Mouse (Mus musculus) heart, postnatal 0 days (tissue): Measurements from ENCODE around the gene Ssr2. TPM values are rescaled to one million over a fixed set of nuclear protein-coding genes. Genes with fewer than 3 reads are reported as not detected.

Experiments used
- ATAC-seq: fragments of 200-750 bp; cut with Nextera tagmentation; 2 replicates; pipeline ENCODE4 v1.8.0; 2017; ENCODE audit warnings: low read depth, moderate number of reproducible peaks, moderate library complexity; ENCODE audit not compliant: insufficient read depth
- DNase-seq: peaks from one replicate; pipeline ENCODE4 v3.0.0-alpha.2; 2016; ENCODE audit warnings: low spot score
- H3K27ac ChIP-seq: fragments of 300-500 bp; sonication (generic); 2 replicates; pipeline ENCODE4 v1.5.1; 2014; ENCODE audit warnings: low read depth, mild to moderate bottlenecking
- H3K27me3 ChIP-seq: fragments of 300-500 bp; sonication (generic); 2 replicates; pipeline ENCODE4 v1.6.1; 2014; ENCODE audit warnings: low read length, mixed read lengths; ENCODE audit not compliant: control insufficient read depth, insufficient read depth
- H3K36me3 ChIP-seq: fragments of 300-500 bp; sonication (generic); replicated peaks from 2 replicates; pipeline ENCODE4 v1.6.1; 2014; ENCODE audit warnings: low read length, mixed read lengths; ENCODE audit not compliant: control insufficient read depth, insufficient read depth
- H3K4me1 ChIP-seq: fragments of 300-500 bp; sonication (generic); 2 replicates; pipeline ENCODE4 v1.6.1; 2014; ENCODE audit warnings: antibody characterized with exemption; ENCODE audit not compliant: control insufficient read depth, insufficient read depth
- H3K4me2 ChIP-seq: fragments of 300-500 bp; sonication (generic); 2 replicates; pipeline ENCODE4 v1.6.1; 2014; ENCODE audit warnings: low read depth, mild to moderate bottlenecking, low read length, moderate library complexity
- H3K4me3 ChIP-seq: fragments of 300-500 bp; sonication (generic); 2 replicates; pipeline ENCODE4 v1.5.1; 2014; ENCODE audit warnings: low read depth, low read length
- H3K9ac ChIP-seq: fragments of 300-500 bp; sonication (generic); replicated peaks from 2 replicates; pipeline ENCODE4 v1.6.1; 2014; ENCODE audit warnings: low read depth, low read length, mixed read lengths
- H3K9me3 ChIP-seq: fragments of 300-500 bp; sonication (generic); replicated peaks from 2 replicates; pipeline ENCODE4 v1.6.1; 2016; ENCODE audit warnings: low read length; ENCODE audit not compliant: control insufficient read depth
- CTCF ChIP-seq: IDR thresholded peaks from 2 replicates; pipeline ENCODE4 v1.5.1; 2016; ENCODE audit warnings: antibody characterized with exemption, control low read depth, low read depth
- EP300 ChIP-seq: IDR thresholded peaks from 2 replicates; pipeline ENCODE4 v1.6.1; 2016; ENCODE audit warnings: antibody characterized with exemption, low read depth
- WGBS: fragments of 180-500 bp; shearing (Covaris S2); extraction: QIAGEN DNeasy Blood & Tissue Kit; methylation state at CpG from one replicate; pipeline ENCODE4 v1.1.7; 2014; 5-methylcytosine and 5-hydroxymethylcytosine counted together
- polyA plus RNA-seq: library from polyadenylated mRNA; unstranded; fragments of >200 nt; fragmentation: Nextera tagmentation; extraction: Ambion mirVana; gene quantifications from 2 replicates; pipeline ENCODE4 v1.2.1, GENCODE M21; 2015
- total RNA-seq: library from RNA; depleted of rRNA; stranded (reverse); fragments of >200 nt; gene quantifications from 2 replicates; pipeline ENCODE4 v1.2.3, GENCODE M21; 2014; ENCODE audit warnings: low replicate concordance

Gene Ssr2
- total and polyA plus RNA-seq, 2 experiments from 2014 or later = 144 to 246 TPM

- TF ChIP-seq EP300 (no peak), CTCF (0 out of 2 replicates have a peak, but pooled peaks have one; percentile 7)
- Histone ChIP-seq H3K9me3 (no peaks in the 10 kb centered on the region), H3K27me3 (no peaks in the 10 kb centered on the region), H3K9ac (peak overlapping the region; percentile 82), H3K4me1 (peaks cover 20% of the 10 kb centered on the region), H3K4me3 (peak overlapping the region; percentile 74), H3K36me3 (peaks cover 34% of the 10 kb centered on the region), H3K27ac (peak overlapping the region; percentile 96), H3K4me2 (peak overlapping the region; percentile 79)
- under 1% methylated on average over 33 of the region's 41 CpGs for WGBS
- peak; percentile 9 for ATAC-seq
- DNase-seq = peak; percentile 57
Observed at GRCm38 (mm10) chr3:88553880-88554586, 21.6 kb upstream of the Ssr2 start.

GRCm38 (mm10) chr3:88555069-88555605 is 20.5 kb upstream of the Ssr2 start:
- 86% methylated on average over 5 of the region's 5 CpGs for WGBS
- H3K27me3 ChIP-seq = no peaks in the 10 kb centered on the region
- no peak overlapping the region for H3K4me3 ChIP-seq
- H3K9me3 ChIP-seq = no peaks in the 10 kb centered on the region
- H3K36me3 ChIP-seq = peaks cover 45% of the 10 kb centered on the region
- peaks cover 20% of the 10 kb centered on the region for H3K4me1 ChIP-seq
- H3K27ac ChIP-seq = no peak overlapping the region
- DNase-seq (no peak), ATAC-seq (no peak)
- no peak overlapping the region for H3K9ac ChIP-seq
- no peak overlapping the region for H3K4me2 ChIP-seq
- no peak for TF ChIP-seq EP300
- no peak for TF ChIP-seq CTCF

GRCm38 (mm10) chr3:88555731-88556130 is 19.9 kb upstream of the Ssr2 start:
- no peak overlapping the region for H3K4me2 ChIP-seq
- 98% methylated on average over 6 of the region's 6 CpGs for WGBS
- H3K9ac ChIP-seq = no peak overlapping the region
- ATAC-seq = no peak
- H3K27me3 ChIP-seq = no peaks in the 10 kb centered on the region
- H3K27ac ChIP-seq = no peak overlapping the region
- peaks cover 51% of the 10 kb centered on the region for H3K36me3 ChIP-seq
- no peak for DNase-seq
- no peak overlapping the region for H3K4me3 ChIP-seq
- no peak for TF ChIP-seq CTCF
- no peak for TF ChIP-seq EP300
- no peaks in the 10 kb centered on the region for H3K9me3 ChIP-seq
- peaks cover 20% of the 10 kb centered on the region for H3K4me1 ChIP-seq

GRCm38 (mm10) chr3:88556616-88557015 is 19.1 kb upstream of the Ssr2 start:
- no peak for TF ChIP-seq CTCF
- TF ChIP-seq EP300 = no peak
- DNase-seq = no peak

GRCm38 (mm10) chr3:88559596-88559995 is 16.1 kb upstream of the Ssr2 start:
- no peak for ATAC-seq
- Histone ChIP-seq H3K27me3 (no peaks in the 10 kb centered on the region), H3K9ac (no peak overlapping the region), H3K27ac (no peak overlapping the region), H3K36me3 (peaks cover 86% of the 10 kb centered on the region), H3K9me3 (no peaks in the 10 kb centered on the region), H3K4me3 (no peak overlapping the region), H3K4me2 (no peak overlapping the region), H3K4me1 (peaks cover 5% of the 10 kb centered on the region)
- no peak for TF ChIP-seq EP300
- no peak for TF ChIP-seq CTCF
- 95% methylated on average over 9 of the region's 9 CpGs for WGBS
- no peak for DNase-seq

More at GRCm38 (mm10) chr3:88556616-88557015, 19.1 kb upstream of the Ssr2 start:
- peaks cover 15% of the 10 kb centered on the region for H3K4me1 ChIP-seq
- H3K36me3 ChIP-seq = peaks cover 57% of the 10 kb centered on the region
- H3K4me3 ChIP-seq = no peak overlapping the region
- no peak overlapping the region for H3K27ac ChIP-seq
- H3K4me2 ChIP-seq = no peak overlapping the region
- WGBS = 92% methylated on average over 8 of the region's 8 CpGs
- no peaks in the 10 kb centered on the region for H3K27me3 ChIP-seq
- no peak overlapping the region for H3K9ac ChIP-seq
- H3K9me3 ChIP-seq = no peaks in the 10 kb centered on the region
- no peak for ATAC-seq

GRCm38 (mm10) chr3:88561989-88562388 is 13.7 kb upstream of the Ssr2 start:
- no peak for ATAC-seq
- no peak overlapping the region for H3K4me3 ChIP-seq
- DNase-seq = no peak
- H3K27ac ChIP-seq = no peak overlapping the region
- no peaks in the 10 kb centered on the region for H3K27me3 ChIP-seq
- TF ChIP-seq CTCF = no peak
- no peak for TF ChIP-seq EP300
- H3K9ac ChIP-seq = no peak overlapping the region
- H3K9me3 ChIP-seq = no peaks in the 10 kb centered on the region
- 78% methylated on average over 4 of the region's 4 CpGs for WGBS
- no peak overlapping the region for H3K4me2 ChIP-seq
- peaks cover 9% of the 10 kb centered on the region; the same call in 1 of the 2 replicates for H3K4me1 ChIP-seq
- H3K36me3 ChIP-seq = peaks cover 96% of the 10 kb centered on the region
